Mouse (Mus musculus): ENCODE results near the gene Kat5.

Kat5 gene

DNA sequence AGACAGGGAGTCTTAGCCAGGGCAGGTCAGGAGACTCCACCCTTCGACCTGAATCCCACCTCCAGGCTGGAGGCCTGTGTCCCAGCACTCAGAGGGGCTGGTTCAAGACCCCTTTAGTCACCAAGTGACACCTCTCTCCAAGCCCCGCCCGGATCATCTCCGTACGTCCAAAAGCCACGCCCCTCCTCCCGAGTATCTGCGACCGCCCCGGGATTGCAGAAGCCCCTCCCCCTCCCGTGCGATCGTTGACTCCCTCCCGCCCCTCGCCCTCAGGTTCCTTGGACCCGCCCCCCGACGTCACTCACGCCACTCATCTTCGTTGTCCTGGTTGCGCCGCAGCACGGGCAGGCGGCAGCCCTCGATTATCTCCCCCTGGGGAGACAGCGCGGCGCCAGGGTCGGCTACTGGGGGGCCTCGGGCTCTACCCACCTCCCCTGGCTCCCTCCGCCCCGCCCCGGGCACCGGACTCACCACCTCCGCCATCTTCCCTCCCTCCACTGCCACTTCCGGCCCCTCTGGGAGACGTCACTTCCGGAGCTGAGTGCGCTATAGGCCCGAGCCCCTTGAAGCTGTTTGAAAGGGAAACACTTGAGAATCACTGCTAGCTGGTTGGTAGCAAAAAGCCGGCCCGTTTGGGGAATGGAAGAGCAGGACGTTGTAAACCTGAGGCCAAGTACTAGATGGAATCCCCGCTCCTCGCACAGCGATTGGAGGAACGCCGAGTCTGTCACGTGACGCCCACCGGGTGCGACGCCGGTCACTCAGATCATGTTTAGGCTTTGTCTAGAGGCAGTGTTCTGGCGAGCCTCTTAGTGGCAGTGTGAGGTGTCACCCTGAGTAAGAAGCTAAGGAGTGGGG lies at the start of gene Kat5:
Kat5 (minus strand) TSS at position 691 of the 858 bp plus-strand sequence.
- peak; percentile 99 for DNase-seq

DNA sequence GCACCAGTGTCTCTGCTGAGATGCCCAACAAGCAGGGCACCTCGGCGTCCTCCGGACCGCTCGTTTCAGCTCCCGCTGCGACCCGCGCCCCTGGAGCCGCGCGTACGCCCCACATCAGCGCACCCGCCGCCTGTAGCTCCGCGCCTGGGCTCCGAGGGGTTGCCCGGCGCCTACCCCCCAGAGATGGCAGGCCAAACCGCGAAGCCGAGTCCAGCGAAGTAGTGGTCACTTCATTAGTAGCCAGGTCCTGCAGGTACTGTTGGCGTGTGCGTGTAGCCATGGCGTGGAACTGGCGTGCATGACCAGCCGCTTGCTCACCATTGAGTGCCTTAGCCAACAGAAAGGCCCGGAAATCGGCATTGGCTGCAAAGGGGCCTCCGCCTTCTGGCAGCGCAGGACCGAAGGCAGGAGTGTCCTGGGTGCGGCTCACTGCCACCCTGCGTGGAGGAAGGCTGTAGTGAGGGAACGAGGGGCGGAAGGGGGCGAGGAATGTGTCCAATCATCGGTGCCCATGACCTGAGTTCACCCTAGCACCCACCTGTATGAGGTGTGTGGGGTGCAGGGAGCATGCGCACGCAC lies 44.8 kb upstream of the Kat5 start:
- peak; percentile 89 for DNase-seq

DNA sequence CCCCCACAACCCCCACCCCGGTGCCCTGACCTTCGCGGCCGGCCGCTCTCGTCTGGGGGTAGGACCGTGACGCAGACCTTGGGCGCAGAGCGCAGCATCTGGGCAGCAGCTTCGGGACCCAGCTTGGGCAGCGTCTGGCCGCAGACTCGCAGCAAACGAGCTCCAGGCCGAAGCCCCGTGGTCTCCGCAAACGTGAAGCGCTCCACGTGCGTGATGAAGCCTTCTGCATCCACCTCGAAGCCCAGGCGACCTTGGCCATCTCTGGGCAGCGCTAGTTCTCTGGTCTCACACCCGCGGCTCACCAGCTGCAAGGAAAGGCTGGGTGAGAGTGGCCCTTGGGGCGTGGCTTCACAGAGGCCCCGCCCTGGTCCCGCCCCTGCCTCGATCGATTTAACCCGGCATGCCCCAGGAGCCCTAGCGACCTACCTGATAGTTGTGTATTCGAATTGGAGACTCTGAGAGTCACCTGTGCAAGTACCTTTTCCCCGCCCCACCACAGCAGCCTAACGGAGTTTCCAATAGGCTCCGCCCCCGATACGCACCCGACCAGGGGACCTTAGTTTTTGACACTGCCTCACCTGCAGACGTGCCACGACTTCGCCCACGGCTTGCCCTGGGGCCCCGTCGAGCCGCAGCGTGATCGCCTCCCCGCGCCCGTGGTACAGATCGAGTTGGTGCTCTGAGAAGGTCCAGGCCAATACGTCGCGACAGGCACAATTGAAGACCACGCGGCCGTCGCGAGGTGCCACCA lies 44.1 kb upstream of the Kat5 start:
- peak; percentile 90 for DNase-seq

DNA sequence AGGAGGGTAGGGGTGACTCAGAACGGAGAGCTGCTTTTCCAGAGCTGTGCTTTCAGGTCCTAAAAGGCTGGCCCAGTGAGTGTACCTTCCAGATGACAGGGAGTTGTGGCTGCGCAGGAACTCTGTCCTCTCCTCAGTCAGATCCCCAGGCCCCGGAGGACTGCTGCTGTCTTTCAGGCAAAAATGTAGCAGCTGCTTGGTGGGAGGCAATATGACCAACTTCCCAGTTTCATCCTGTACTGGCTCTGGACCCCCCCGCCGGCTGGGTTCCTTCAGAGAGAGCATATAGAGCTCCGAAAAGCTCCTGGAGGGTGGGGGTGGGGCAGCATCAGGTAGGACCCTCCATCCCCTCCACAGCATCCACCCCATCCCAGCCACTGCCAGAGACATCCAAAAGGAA lies 42.5 kb upstream of the Kat5 start:
- DNase-seq = no peak

DNA sequence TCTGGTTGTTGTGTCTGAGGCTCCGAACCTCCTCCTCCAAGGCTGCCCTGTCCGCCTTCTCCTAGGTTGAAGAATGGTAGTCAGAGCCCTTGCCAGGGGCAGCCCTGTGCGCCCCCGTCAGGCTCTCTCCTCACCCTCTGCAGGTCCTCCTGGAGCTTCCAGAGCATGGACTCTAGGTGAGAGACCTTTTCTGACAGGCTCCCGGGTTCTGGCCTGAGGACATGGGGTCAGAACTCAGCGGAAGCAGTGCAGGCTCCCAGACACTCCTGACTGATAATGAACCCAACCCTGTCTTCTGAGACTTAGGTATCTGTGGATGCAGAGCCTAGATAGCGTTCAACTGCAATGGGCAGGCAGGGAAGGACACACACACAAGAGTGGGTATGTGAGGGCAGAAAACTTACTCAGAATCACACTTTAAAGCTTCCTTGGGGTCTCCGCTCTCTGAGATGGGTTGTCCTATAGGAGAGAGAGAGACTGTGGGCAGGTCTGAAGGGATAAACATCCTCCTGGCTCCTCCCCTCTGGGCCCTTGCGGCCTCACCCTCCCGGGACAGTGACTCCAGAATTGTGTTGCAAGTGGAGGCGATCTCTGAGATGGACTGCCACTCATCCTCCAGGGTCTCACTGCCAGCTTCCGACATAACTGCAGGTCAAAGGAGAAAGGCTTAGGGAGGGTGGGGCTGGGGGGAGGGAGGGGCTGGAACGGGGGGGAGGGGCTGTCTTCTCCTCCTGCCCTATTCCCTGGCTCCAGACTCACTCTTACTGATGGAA lies 41.7 kb upstream of the Kat5 start:
- peak; percentile 92 for DNase-seq

DNA sequence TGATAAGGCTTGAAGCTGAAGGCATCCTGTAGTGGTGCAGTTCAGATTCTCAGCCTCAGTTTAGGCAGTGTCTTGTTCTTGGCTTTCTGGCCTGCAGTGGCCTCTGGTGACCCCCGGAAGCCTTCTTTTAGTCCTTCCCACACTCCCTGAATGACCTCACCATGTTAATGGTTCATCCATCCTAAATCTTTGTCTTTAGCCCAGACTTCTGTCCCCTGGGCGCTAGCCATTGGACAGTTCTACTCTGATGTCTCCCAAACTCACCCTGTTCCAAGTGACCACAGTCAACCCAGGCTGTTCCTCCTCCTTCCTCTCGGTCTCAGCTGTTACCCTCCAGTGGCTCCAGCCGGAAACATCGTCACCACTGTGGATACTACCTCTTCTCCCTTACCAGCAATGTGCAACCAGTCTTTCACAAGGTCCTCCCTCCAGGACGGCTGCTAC lies 39.3 kb upstream of the Kat5 start:
- peak; percentile 98 for DNase-seq

DNA sequence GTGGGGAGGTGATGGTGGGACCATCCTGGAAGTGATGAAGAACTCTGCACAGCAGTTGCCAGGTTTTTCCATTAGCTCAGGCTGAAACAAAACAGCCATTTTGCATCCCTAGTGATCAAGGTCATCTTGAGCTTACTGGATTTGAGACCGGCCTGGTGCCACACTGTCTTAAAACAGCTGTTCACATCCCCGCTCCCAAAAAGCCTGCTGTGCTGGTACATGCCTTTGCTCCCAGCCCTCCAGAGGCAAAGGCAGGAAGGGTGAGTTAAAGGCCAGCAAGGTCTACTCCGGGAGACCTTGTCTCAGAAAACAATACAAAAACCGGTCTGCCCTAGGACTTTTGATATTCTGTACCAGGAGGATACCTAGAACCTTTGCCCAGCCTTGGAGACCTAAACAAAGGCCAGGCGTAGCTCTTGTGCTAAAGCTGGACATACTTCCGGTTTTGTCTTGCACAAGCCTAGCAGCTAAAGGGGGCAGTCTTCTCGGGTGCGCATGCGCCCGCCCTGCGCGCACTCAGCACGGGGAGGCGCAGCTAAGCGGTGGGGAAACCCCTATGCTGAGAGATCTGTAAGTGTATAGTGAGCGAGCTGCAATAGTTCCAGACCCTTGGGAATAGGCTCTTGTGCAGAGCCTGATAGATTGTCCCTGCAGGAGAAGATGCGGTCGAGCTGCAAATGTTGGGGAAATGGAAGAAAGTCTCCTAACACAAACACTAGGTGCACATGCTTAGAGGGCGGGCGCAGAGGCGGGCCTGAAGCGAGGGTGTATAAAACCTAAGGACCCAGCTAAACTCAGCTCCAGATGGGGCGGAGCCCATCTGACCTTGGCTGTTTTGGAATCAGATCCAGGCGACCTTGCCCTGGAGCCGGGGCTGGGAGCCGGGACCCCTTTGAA lies 38.6 kb upstream of the Kat5 start:
- DNase-seq = peak; percentile 99

DNA sequence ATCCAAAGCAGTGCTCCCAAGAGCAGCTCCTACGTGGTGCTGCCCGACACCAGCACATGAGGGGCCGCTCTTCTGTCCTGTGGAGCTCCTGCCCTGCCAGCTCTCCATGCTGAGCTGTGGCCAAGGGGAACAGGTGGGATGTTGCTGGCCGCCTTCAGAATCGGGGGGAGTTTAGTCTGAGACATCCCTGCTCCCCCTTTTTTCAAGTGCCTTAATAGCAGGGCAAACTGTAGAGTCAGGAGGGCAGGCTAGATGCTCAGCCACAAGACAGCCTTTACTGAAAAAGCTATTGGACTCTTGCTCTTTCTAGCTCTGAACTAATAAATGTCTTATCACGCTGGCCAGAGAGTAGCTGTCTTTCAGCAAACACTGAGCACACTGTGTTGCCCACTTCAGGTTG lies 37.8 kb upstream of the Kat5 start:
- DNase-seq = peak; percentile 91

DNA sequence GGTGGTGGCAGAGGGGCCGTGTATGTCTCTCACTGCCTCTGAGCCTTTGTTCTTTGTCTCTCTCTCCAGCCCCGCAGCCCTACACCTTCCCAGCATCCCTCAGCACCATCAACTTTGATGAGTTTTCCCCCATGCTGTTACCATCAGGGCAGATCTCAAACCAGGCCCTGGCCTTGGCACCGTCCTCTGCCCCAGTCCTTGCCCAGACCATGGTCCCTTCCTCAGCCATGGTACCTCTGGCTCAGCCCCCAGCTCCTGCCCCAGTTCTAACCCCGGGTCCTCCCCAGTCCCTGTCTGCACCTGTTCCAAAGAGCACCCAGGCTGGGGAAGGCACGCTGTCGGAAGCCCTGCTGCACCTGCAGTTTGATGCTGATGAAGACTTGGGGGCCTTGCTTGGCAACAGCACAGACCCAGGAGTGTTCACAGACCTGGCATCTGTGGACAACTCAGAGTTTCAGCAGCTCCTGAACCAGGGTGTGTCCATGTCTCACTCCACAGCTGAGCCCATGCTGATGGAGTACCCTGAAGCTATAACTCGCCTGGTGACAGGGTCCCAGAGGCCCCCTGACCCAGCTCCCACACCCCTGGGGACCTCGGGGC lies 36.8 kb upstream of the Kat5 start:
- DNase-seq = peak; percentile 92

DNA sequence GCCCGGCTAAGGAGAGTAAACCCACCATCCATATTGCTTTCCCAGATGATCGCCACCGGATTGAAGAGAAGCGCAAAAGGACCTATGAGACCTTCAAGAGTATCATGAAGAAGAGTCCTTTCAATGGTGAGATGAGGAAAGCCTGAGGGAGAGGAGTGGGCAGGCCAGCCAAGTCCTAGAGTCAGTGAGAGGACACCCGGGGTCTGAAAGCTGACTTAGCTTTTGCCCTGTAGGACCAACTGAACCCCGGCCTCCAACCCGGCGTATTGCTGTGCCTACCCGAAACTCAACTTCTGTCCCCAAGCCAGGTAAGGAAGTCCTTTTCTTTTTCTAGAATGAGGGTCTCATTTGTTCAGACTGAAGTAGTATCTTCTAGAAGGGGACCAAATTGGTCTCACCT lies 35.2 kb upstream of the Kat5 start:
- peak; percentile 90 for DNase-seq

DNA sequence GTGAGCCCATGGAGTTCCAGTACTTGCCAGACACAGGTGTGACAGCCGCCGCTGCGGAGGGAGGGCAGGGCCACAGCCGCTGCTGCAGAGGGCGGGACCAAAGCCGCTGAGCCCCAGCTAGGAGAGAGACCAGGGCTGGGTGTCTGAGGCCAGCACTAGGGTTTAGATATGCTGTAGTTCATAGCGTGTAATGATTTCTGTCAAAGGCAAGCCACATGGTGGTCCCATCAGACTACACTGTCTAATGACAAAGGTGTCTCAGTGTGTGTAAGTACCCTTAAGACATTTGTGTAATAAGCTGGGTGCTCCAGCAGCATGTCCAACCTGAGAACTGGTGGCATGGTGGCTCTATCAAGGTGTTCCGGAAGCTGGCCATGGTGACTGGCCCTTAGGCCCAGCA lies 31.6 kb upstream of the Kat5 start:
- peak; percentile 92 for DNase-seq

DNA sequence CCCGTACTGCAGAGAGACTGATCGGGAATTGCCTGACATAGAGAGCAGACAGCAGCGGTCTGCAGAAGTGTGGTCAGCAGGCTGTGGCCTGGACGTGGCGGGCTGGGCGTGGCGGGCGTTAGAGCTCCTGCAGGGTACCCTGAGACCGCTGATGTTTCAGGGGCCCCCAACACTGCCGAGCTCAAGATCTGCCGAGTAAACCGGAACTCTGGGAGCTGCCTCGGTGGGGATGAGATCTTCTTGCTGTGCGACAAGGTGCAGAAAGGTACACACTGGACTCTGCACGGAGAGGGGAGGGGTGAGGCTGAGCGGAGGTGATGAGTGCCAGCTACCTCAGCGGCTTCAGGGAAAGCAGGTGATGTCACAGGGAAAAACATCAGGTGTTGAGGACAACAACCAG lies 31.0 kb upstream of the Kat5 start:
- DNase-seq = peak; percentile 91

DNA sequence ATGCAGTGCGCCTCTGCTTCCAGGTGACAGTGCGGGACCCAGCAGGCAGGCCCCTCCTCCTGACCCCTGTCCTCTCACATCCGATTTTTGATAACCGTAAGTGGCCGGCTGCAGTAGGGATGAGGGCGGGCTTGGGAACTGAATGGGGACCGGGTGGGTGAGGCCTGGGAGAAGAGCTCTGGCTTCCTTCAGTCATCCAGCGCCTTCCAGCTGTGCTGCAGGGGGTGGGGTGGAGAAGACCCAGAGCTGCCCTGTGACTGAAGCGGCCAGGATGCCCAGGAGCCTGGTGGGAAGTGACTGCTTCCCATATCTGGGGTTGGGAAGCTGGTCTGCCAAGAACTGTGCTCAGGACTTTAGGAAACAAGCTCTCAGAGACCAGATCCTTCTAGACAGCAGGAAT lies 30.3 kb upstream of the Kat5 start:
- DNase-seq = peak; percentile 93

DNA sequence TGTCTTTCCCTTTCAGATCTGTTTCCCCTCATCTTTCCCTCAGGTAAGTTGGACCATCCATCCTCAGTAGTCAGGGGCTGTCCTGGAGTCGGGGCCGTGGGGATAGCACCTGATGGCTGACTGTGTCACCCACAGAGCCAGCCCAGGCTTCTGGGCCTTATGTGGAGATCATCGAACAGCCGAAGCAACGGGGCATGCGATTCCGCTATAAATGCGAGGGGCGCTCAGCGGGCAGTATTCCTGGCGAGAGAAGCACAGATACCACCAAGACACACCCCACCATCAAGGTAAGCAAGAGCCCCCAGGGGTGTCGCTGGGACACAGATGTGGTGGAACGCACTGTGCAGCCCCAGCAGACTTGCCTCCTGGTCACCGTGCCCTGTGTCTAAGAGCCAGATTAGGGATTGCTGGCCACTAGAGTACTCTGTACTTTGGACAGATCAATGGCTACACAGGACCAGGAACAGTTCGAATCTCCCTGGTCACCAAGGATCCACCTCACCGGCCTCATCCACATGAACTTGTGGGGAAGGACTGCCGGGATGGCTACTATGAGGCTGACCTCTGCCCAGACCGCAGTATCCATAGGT lies 28.5 kb upstream of the Kat5 start:
- DNase-seq = peak; percentile 95

DNA sequence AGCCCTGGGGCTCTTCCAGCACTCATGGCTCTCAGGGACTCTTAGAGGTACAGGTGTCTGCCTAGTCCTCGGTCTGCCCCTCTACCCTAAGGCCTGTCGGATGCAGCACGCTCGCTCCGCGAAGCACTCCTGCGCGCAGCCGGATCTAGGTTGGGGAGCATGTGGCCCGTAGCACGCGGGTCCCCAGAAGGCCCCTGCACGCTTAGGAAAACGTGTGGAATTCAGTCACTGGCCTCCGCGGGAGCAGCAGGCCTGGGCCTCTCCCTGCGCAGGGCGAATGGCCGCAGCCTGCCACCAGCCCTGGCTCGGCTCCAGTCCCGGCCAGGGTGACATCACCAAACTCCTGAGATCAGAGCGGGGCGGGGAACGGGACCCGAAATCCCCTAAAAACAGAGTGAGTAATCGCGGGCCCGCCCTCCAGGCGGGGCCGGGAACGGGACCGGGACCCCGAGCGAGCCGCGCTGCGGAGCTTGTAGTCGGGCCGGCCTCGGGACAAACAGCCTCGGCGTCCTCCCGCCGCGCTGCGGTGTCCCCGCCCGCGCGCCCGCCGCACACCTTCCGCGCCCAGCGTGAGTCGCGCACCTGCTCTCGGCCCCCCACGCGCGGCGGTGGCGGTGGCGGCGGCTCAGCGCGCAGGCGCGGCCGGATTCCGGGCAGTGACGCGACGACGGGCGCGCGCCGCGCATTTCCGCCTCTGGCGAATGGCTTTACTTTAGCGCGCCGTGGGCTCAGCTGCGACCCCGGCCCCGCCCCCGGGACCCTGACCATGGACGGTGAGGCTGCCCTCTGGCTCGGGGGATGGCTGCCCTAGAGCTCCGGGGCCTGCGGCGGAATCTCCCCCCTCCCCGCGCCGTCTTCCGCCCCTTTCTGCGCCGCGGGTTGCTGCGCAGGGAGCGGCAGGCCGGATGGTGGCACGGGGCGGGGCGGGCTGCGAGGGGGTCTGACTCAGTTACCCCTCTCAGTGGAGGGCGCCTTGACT lies 27.3 kb upstream of the Kat5 start, which contains the start of gene Rela:
Rela (plus strand) TSS at position 415 of the 979 bp plus-strand sequence.
- peak; percentile 100 for DNase-seq

DNA sequence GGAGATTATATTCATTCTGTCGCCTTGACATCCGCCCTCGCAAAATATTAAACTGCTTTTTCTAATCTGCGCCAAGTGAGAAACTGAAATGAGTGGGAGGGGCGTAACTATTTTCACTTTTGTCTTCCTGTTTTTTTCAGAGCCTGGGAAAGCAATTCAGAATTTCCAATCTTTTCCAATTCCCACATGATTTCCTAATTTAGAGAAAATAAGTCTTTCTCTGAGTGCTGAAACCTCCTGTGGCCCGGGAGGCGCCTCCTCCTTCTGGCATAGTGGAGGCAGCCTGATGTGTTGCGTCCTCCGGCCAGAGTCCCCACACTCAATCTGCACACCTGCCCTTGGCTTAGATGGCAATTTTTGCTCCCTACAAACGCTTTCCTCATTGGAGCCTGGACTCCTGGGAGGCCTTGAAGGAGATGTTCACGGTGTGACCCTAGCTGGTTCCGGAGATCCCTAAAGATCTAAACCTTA lies 26.6 kb upstream of the Kat5 start:
- DNase-seq = peak; percentile 98

DNA sequence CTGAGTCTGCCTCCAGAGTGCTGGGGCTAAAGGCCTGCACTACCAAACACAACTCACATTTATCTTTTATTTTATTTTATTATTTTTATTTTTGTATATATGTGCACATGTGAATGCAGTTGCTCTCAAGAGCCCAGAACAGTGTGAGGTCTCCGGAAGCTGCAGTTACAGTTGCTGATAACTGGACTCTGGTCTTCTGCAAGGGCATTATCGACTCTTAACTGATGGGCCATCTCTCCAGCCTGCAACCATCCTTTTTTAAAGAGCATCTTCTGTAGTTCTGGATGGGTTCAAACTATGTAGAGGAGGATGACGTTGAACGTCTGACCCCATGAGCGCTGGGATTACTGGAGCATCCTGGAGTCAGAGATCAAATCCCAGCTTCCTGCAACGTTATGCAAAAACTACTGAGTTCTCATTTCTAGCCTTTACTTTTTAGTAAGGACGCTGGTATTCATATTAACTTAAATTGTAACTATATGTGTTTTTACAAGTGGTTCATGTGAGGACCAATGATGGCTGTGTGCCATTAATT lies 26.1 kb upstream of the Kat5 start:
- peak; percentile 92 for DNase-seq

DNA sequence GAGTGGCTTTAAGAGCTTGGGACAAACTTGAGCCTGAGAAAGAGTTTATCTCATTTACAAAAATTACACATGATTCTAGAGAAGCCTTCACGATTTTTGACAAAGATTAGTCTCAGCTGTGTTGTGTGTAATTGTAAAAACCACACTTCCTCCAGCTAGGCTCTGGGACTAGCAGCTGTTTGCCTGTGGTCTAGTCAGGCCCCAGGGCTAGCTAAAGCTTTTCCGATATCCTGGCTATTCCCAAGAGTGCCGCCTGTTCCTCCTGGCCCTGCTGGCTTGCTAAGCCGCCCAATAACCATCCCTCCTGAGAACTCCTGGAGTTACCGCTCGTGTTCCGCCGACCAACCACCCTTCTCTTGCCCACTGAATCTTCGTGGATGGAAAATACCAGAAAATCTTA lies 22.1 kb upstream of the Kat5 start:
- DNase-seq = peak; percentile 93

DNA sequence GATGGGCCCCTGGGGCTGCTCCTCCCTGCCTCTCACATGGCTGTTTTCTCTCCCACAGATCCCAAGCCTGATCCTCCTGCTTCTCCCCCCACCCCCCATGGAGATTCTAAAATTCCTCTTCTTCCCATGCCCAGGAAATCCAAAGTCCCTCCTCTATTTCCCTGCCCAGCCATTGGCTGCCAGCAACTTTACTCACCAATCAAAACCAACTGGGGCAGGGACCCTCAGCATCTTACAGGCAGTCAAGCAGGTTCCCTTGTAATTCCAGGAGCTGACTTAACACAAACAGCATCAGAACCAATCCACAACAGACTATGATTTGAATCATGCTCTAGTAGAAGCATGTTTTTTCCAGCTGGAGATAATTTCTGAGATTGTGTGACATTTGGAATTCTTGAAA lies 19.9 kb upstream of the Kat5 start:
- no peak for DNase-seq

Data from heart, adult 11 months (tissue).